Mouse (Mus musculus) heart, postnatal 14 days (tissue): ENCODE results near the gene Tas2r139. TPM values are rescaled to one million over a fixed set of nuclear protein-coding genes. Genes with fewer than 3 reads are reported as not detected.
"Not testable (repeated sequence)": the region's sequence is repeated elsewhere in the genome, so short reads cannot be mapped to it uniquely, and the experiment has no call there.

Source experiments
- DNase-seq, 2 experiments: peaks; one replicate each; pipeline ENCODE4 v3.0.0; 2021 to 2022
- intact Hi-C: fragments of 180-260 bp; cut with DNase I; formaldehyde crosslinking; loops from one replicate; pipeline ENCODE4 v1.15.1; 2025
- long read RNA-seq, 2 experiments: library from polyadenylated mRNA; stranded (forward); transcript quantifications; one replicate each; pipeline ENCODE4 v2.0.0; 2021
- total RNA-seq, 2 experiments: library from RNA; stranded (reverse); gene quantifications; 2 replicates each; pipeline ENCODE4 v1.2.3; 2021

Gene Tas2r139
- not detected for total RNA-seq
- long read RNA-seq, experiment 1 = 0 reads
- long read RNA-seq, experiment 2 = 0 reads

GRCm38 (mm10) chr6:42140636-42141035 lies at the start of gene Tas2r139:
Tas2r139 (plus strand) TSS chr6:42140936.
- intact Hi-C loops = no loop called here
- DNase-seq = no peak

GRCm38 (mm10) chr6:42151115-42151514 lies 10.4 kb downstream of the Tas2r139 start:
- DNase-seq, intact Hi-C loops: not testable (repeated sequence)

GRCm38 (mm10) chr6:42182462-42182861 lies 41.7 kb downstream of the Tas2r139 start:
- no peak for DNase-seq
- intact Hi-C loops = no loop called here

- intact Hi-C loops = no loop called here
- no peak for DNase-seq
Measured at GRCm38 (mm10) chr6:42186230-42186629, 45.5 kb downstream of the Tas2r139 start.

Other genes with a start within 250 kb of the Tas2r139 start
- gene Sval1, start 189.3 kb upstream of the Tas2r139 start, total RNA-seq = not detected
- gene Sval3, start 172.8 kb upstream of the Tas2r139 start, total RNA-seq = not detected
- not detected for gene Sva, start 102.5 kb upstream of the Tas2r139 start, total RNA-seq
- not detected for gene Tas2r144, start 74.4 kb downstream of the Tas2r139 start, total RNA-seq
- gene Gstk1, start 105.0 kb downstream of the Tas2r139 start, total RNA-seq = 10 to 100 TPM; 47.1 to 50.2 TPM
- not detected for gene Tmem139, start 121.0 kb downstream of the Tas2r139 start, total RNA-seq
- 10 to 100 TPM; 16.5 to 17.4 TPM for gene Casp2, start 124.0 kb downstream of the Tas2r139 start, total RNA-seq
- 1 to 10 TPM; 1.4 to 3.7 TPM for gene Clcn1, start 145.7 kb downstream of the Tas2r139 start, total RNA-seq
- gene Fam131b, start 183.7 kb downstream of the Tas2r139 start, total RNA-seq = 1 to 10 TPM; 1.1 to 1.2 TPM
- 10 to 100 TPM; 78.9 to 88.6 TPM for gene Zyx, start 208.7 kb downstream of the Tas2r139 start, total RNA-seq
- under 1 TPM; 0.51 to 0.67 TPM for gene Epha1, start 232.3 kb downstream of the Tas2r139 start, total RNA-seq